Mouse (Mus musculus) G1E (cell line): ENCODE data around the gene Emc9.

Experiments used
- CTCF ChIP-seq: IDR thresholded peaks from 2 replicates; pipeline ENCODE4 v1.5.1; 2012; ENCODE audit warnings: low read depth, low read length, inconsistent platforms, mixed read lengths
- GATA1 ChIP-seq: IDR thresholded peaks from 2 replicates; pipeline ENCODE4 v1.6.1; 2012; ENCODE audit warnings: borderline replicate concordance, low read length, inconsistent platforms, mixed read lengths
- TAL1 ChIP-seq: conservative IDR thresholded peaks from 2 replicates; pipeline ENCODE4 v1.6.1; 2012; ENCODE audit warnings: low read depth, low read length, inconsistent platforms, mixed read lengths

DNA sequence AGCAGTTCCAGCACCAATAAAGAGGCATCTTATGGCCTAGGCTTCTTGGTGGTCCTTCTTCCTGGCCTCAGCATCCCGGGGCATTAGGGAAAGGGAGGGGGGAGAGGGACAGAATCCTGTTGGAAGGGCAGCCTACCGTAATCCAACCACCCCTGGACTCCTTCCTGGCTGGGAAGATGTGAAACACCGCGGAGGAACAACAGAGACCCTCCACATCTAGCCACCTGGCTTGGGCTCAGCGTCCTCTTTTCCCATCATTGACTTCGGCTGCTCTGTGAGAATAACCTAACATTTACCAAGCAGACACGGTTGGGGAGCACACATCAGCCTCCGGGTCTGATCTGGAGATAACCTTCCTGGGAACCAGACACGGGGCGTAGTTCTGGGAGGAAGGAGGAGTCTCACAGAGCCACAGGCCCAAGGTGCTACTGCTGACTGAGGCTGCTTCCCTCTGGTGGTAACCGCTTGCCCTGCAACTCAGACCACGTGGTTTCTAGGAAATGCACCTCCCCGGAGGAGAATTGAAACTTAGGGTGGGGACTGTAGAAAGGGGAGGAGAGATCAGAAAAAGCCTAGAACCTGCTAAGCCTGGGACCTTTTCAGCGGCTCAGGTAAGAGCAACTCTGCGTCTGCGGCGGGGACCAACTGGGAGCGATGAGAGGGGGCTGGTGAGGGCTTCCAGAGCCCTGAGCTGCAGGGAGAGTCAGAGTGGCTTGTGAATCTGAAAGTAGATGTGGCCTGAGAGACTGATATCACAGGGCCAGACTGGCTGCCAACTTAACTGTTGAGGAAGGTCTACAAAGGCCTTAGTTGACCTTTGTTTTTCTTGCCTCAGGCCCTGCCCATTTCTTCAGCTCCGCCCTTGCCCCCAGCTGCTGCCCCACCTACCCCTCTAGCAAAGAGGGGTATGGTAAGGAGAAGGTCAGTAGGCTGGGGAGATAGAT, 18.8 kb upstream of the Emc9 start:
- TF ChIP-seq GATA1, result no peak
- TF ChIP-seq CTCF, result peak; percentile 84
- no peak for TF ChIP-seq TAL1
